Mouse (Mus musculus) lung, embryonic 15.5 days (tissue): ENCODE measurements around the gene Adsl. TPM values are rescaled to one million over a fixed set of nuclear protein-coding genes. Genes with fewer than 3 reads are reported as not detected.
"Not testable (repeated sequence)": the region's sequence is repeated elsewhere in the genome, so short reads cannot be mapped to it uniquely, and the experiment has no call there.

ENCODE experiments used
- ATAC-seq: fragments of 200-750 bp; cut with Nextera tagmentation; 2 replicates; pipeline ENCODE4 v1.8.0; 2017; ENCODE audit warnings: moderate number of reproducible peaks, borderline replicate concordance; ENCODE audit not compliant: low FRiP score, low TSS enrichment; ENCODE audit errors: extremely low read depth
- H3K27ac ChIP-seq: fragments of 300-500 bp; sonication (generic); 2 replicates; pipeline ENCODE4 v1.5.1; 2015; ENCODE audit warnings: moderate library complexity, mild to moderate bottlenecking, inconsistent platforms
- H3K27me3 ChIP-seq: fragments of 300-500 bp; sonication (generic); 2 replicates; pipeline ENCODE4 v1.6.1; 2015; ENCODE audit warnings: inconsistent platforms
- H3K36me3 ChIP-seq: fragments of 300-500 bp; sonication (generic); 2 replicates; pipeline ENCODE4 v1.6.1; 2015; ENCODE audit warnings: inconsistent platforms
- H3K4me1 ChIP-seq: fragments of 300-500 bp; sonication (generic); 2 replicates; pipeline ENCODE4 v1.6.1; 2015; ENCODE audit warnings: inconsistent platforms
- H3K4me2 ChIP-seq: fragments of 300-500 bp; sonication (generic); 2 replicates; pipeline ENCODE4 v1.6.1; 2015; ENCODE audit warnings: inconsistent platforms, mild to moderate bottlenecking, moderate library complexity
- H3K4me3 ChIP-seq: fragments of 300-500 bp; sonication (generic); 2 replicates; pipeline ENCODE4 v1.5.1; 2015; ENCODE audit warnings: mild to moderate bottlenecking, inconsistent platforms
- H3K9ac ChIP-seq: fragments of 300-500 bp; sonication (generic); 2 replicates; pipeline ENCODE4 v1.6.1; 2015; ENCODE audit warnings: inconsistent platforms
- H3K9me3 ChIP-seq: fragments of 300-500 bp; sonication (generic); 2 replicates; pipeline ENCODE4 v1.6.1; 2016; ENCODE audit warnings: inconsistent platforms
- WGBS: fragments of 180-500 bp; shearing (Covaris S2); methylation state at CpG from one replicate; pipeline ENCODE4 v1.1.7; 2015; 5-methylcytosine and 5-hydroxymethylcytosine counted together
- polyA plus RNA-seq: library from polyadenylated mRNA; unstranded; fragments of >200 nt; fragmentation: Nextera tagmentation; extraction: Ambion mirVana; gene quantifications from 2 replicates; pipeline ENCODE4 v1.2.1, GENCODE M21; 2015

Adsl gene
- polyA plus RNA-seq, 1 experiment from 2014 or later, result 171 TPM

DNA sequence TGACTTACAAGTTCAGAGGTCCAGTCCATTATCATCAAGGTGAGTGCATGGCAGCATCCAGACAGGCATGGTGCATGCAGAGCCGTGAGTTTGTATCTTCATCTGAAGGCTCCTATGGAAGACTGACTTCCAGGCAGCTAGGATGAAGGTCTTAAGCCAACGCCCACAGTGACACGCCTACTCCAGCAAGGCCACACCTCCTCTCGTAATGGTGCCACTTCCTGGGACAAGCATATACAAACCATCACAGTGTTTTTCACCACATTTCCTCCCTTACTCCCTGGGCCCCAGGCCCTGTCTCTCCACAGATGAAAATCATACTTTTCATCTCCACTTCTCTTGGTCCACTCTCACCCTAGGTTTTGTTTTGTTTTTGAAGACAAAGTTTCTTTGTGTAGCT, 26.5 kb upstream of the Adsl start:
- Histone ChIP-seq H3K27ac (no peak overlapping the region), H3K4me3 (no peak overlapping the region), H3K9ac (no peak overlapping the region), H3K4me1 (no peaks in the 10 kb centered on the region), H3K36me3 (peaks cover 79% of the 10 kb centered on the region), H3K4me2 (no peak overlapping the region), H3K27me3 (no peaks in the 10 kb centered on the region), H3K9me3 (no peaks in the 10 kb centered on the region)
- 74% methylated on average over 4 of the region's 4 CpGs for WGBS
- ATAC-seq, result no peak

DNA sequence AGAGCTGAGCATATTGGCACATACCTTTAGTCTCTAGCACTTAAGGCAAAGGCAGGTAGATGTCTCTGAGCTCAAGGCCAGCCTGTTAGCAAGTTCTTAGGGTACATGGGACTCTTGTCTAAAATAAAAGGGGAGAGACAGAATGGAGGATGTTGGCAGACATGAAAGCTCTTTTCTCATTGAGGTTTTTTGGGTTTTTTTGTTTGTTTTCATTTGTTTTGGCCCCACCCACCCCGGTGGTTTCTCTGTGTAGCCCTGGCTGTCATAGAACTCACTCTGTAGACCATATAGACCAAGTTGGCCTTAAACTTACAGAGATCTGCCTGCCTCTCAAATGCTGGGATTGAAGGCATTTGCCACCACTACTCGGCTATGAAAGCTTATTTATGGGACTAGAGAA, 24.1 kb upstream of the Adsl start:
- no peaks in the 10 kb centered on the region for H3K27me3 ChIP-seq
- H3K4me1 ChIP-seq, result no peaks in the 10 kb centered on the region
- H3K9me3 ChIP-seq, result no peaks in the 10 kb centered on the region
- no peak for ATAC-seq
- no peak overlapping the region for H3K9ac ChIP-seq
- peaks cover 77% of the 10 kb centered on the region for H3K36me3 ChIP-seq
- H3K27ac ChIP-seq, result no peak overlapping the region
- 91% methylated on average over 2 of the region's 2 CpGs for WGBS
- no peak overlapping the region for H3K4me3 ChIP-seq
- H3K4me2 ChIP-seq, result no peak overlapping the region

DNA sequence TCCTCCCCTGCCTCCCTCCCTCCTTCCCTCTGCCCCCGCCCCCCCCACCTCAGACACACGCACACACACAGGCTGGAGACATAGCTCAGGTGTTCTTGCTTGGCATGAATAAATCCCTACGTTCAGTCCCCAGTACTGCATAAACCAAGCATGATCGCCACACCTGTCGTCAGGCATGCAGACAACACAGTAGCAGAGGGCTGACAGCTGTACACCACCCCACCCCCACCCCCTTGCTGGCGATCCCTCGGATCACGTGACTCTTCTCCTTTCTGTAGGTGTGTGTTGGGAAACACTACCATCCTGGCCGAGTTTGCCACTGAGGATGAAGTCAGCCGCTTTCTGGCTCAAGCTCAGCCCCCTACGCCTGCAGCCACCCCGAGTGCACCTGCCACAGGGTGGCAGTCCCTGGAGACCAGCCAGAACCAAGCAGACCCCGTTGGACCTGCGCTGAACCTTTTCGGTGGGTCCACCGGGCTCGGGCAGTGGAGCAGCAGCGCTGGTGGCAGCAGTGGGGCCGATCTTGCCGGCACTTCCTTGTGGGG, 19.4 kb upstream of the Adsl start:
- no peak for ATAC-seq
- no peak overlapping the region for H3K9ac ChIP-seq
- peaks cover 60% of the 10 kb centered on the region for H3K36me3 ChIP-seq
- no peak overlapping the region for H3K4me3 ChIP-seq
- H3K27me3 ChIP-seq, result no peaks in the 10 kb centered on the region
- H3K9me3 ChIP-seq, result no peaks in the 10 kb centered on the region
- H3K4me2 ChIP-seq, result no peak overlapping the region
- H3K4me1 ChIP-seq, result no peaks in the 10 kb centered on the region
- WGBS, result 79% methylated on average over 20 of the region's 20 CpGs
- no peak overlapping the region for H3K27ac ChIP-seq

DNA sequence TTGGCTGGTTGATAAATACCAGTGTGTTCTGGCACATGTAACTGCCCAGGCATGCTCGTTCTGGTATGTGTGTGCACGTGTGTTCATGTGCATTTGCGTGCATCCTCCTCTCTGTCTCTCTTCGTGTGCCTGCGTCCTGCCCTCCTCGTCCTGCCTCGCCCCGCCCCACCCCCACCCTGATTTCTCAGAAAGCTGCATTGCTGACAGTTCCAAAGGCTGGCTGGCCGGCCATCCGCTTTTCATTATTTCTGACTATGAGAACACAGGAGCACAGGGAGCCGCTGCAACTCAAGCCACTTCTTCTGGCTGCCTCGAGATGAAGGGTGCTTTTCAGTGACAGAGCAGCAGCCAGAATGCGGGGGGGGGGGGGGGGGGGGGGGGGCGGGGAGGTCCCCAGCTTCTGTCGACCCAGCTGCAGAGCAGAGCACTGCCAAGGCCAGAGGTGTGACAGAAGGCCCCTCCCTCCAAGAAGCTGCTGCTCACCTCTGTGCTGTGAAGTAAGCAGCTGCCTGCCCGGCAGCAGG, 18.2 kb upstream of the Adsl start:
- Histone ChIP-seq H3K4me3 (no peak overlapping the region), H3K4me1 (no peaks in the 10 kb centered on the region), H3K4me2 (no peak overlapping the region), H3K9me3 (no peaks in the 10 kb centered on the region), H3K27me3 (no peaks in the 10 kb centered on the region), H3K27ac (no peak overlapping the region), H3K36me3 (peaks cover 48% of the 10 kb centered on the region), H3K9ac (no peak overlapping the region)
- peak; percentile 23; the same call in 1 of the 2 replicates for ATAC-seq
- 36% methylated on average over 13 of the region's 16 CpGs for WGBS

DNA sequence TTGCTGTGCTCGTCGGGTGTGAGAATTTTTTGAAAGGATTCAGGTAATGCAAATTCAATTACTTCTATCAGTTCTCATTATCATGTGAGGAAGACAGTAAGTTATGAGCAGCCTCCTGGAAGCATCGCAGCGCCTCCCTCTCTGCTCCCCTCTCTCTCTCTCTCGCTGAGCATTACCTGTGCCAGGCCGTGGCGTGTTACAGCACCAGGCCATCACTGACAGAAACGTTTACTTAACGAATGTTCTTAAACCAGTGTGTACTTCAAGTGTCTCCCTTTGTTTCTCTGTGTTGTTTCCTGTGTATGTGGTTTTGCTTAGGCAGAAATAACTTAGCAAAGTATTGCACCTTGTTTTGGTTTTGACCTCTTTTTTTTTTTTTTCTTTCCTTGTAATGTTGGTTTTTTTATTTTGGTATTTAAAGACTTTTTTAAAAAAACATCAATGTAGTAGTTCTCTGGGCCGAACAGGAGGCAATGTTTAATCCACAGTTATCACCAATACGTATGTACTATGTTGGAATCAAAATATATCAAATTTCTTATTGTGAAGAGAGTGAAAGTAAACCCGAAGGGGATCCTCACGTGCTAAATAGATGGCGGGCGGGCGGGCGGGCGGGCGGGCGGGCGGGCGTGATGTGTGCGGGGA, 17.5 kb upstream of the Adsl start:
- ATAC-seq, result not testable (repeated sequence)

DNA sequence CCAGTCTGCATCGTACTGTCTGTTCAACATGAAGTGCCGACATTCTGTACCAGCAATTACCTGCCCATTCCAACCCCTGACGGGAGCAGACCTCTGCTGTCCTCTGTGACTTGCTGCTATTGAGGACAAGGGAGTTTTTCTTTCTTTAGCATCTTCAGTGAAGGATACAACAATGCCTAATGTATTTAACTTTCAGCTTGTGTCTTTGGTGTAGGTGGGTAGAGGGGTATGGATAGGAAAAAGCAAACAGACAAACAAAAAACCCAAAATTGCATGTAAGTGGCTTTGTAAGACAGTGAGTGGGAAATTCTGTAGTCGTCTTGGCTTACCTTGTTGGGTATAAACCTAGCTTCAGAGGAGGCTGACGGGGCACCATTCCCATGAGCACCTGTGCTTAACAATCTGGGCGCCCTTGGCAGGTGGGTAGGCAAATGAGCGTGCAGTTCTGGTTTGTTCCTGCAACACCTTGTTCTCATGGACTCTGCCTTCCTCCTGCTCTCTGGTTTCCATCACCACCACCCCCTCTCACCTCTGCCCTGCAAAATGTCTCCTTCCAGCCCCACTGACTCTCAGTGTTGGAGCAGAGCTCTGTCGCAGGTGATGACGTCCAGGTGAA, 16.8 kb upstream of the Adsl start:
- Histone ChIP-seq H3K4me2 (no peak overlapping the region), H3K36me3 (peaks cover 40% of the 10 kb centered on the region), H3K4me3 (no peak overlapping the region), H3K9me3 (no peaks in the 10 kb centered on the region), H3K4me1 (no peaks in the 10 kb centered on the region), H3K27me3 (no peaks in the 10 kb centered on the region), H3K27ac (no peak overlapping the region), H3K9ac (no peak overlapping the region)
- no peak for ATAC-seq
- WGBS, result 89% methylated on average over 9 of the region's 9 CpGs

More for the DNA sequence above, 17.5 kb upstream of the Adsl start:
- not testable (repeated sequence) for H3K9ac ChIP-seq, H3K9me3 ChIP-seq, H3K4me3 ChIP-seq, H3K27ac ChIP-seq, H3K4me1 ChIP-seq, H3K4me2 ChIP-seq, H3K27me3 ChIP-seq
- peaks cover 44% of the 10 kb centered on the region for H3K36me3 ChIP-seq
- WGBS, result 87% methylated on average over 23 of the region's 23 CpGs

DNA sequence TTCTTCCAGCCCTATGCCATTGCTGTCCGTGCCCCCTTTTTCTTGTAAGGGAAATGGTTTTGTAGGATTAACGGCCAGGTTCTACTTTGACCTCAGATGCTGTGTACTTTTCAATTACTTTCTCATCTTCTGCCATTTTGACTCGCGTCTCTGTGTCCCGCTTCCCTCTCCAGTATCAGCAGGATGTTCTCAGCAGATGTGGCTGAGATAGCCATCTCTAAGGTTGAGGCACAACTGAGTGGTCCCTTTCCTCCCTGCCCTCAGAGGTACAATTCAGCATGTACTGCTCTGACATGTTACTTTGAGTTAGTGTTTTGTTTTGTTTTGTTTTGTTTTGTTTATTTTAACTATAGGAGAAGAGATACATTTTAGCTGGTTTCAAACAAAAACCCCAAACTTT, 13.4 kb upstream of the Adsl start:
- H3K9me3 ChIP-seq, result no peaks in the 10 kb centered on the region
- no peaks in the 10 kb centered on the region for H3K4me1 ChIP-seq
- peaks cover 19% of the 10 kb centered on the region; the same call in 1 of the 2 replicates for H3K36me3 ChIP-seq
- no peak overlapping the region for H3K4me2 ChIP-seq
- WGBS, result 85% methylated on average over 5 of the region's 5 CpGs
- H3K27ac ChIP-seq, result no peak overlapping the region
- H3K27me3 ChIP-seq, result no peaks in the 10 kb centered on the region
- no peak overlapping the region for H3K4me3 ChIP-seq
- no peak for ATAC-seq
- no peak overlapping the region for H3K9ac ChIP-seq

DNA sequence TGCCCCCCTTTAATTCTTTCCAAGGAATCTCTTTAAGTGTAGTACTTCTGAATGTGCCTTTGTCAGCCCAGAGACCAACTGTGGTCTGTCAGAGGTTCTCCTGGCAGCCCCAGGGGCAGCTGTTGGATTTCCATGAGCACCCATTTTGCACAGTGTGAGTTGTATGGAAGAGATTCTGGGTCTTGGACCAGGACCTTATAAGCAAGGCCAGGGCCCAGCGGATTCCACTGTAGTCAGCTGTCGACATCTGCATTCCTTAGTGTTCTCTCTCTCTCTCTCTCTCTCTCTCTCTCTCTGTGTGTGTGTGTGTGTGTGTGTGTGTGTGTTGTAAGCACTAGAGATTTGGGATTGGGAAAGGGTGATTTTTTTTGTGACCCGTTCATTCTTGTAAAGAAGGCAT, 11.6 kb upstream of the Adsl start:
- Histone ChIP-seq H3K4me3 (no peak overlapping the region), H3K4me1 (no peaks in the 10 kb centered on the region), H3K27me3 (no peaks in the 10 kb centered on the region), H3K4me2 (no peak overlapping the region), H3K27ac (peak overlapping the region; percentile 45; the same call in 1 of the 2 replicates), H3K36me3 (peaks cover 17% of the 10 kb centered on the region; the same call in 1 of the 2 replicates), H3K9ac (no peak overlapping the region), H3K9me3 (no peaks in the 10 kb centered on the region)
- WGBS, result 60% methylated on average over 3 of the region's 3 CpGs
- ATAC-seq, result peak; percentile 87

DNA sequence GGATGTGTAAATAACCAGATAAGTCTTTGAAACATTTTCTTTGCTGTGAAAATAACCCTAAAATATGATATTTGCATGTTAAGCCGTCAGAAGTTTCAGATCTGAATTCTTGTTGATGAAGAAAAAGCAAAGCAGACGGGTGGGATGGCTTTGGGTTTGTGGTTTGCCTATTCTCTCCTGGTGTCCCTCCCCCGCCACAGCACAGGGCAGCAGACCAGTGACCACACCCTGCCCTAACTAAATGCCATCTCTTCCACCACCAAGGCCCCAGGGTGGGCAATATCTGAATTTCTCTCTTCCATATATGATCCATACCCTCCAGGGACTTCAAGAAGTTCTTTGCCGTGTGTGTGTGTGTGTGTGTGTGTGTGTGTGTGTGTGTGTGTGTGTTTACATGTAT, 9.7 kb upstream of the Adsl start:
- no peak for ATAC-seq
- no peak overlapping the region for H3K27ac ChIP-seq
- H3K4me2 ChIP-seq, result no peak overlapping the region
- no peaks in the 10 kb centered on the region for H3K9me3 ChIP-seq
- H3K27me3 ChIP-seq, result no peaks in the 10 kb centered on the region
- WGBS, result 74% methylated on average over 4 of the region's 4 CpGs
- H3K36me3 ChIP-seq, result peaks cover 6% of the 10 kb centered on the region; the same call in 1 of the 2 replicates
- no peak overlapping the region for H3K4me3 ChIP-seq
- H3K4me1 ChIP-seq, result no peaks in the 10 kb centered on the region
- H3K9ac ChIP-seq, result no peak overlapping the region

DNA sequence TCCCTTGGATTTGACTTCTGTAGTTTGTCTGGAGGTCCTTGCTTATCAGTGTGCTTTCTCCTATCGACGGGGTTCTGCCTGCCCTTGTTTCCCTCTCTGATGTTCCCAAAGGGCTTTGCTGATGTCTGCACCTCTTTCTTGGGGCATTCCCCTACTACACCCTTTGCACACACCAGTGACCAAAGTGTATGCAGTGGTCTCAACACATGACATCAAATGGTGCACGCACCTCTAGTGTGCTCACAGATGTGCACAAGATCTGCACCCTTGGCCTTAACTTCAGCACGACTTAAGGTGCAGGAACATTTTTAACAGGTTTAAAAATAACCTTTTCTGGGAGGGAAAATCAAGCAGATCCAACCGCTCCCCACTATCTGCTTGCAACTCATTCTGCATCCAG, 8.9 kb upstream of the Adsl start:
- Histone ChIP-seq H3K27me3 (no peaks in the 10 kb centered on the region), H3K4me1 (no peaks in the 10 kb centered on the region), H3K4me3 (no peak overlapping the region), H3K9ac (no peak overlapping the region), H3K36me3 (peaks cover 3% of the 10 kb centered on the region; the same call in 1 of the 2 replicates), H3K4me2 (no peak overlapping the region), H3K27ac (no peak overlapping the region), H3K9me3 (no peaks in the 10 kb centered on the region)
- 78% methylated on average over 5 of the region's 5 CpGs for WGBS
- ATAC-seq, result no peak

DNA sequence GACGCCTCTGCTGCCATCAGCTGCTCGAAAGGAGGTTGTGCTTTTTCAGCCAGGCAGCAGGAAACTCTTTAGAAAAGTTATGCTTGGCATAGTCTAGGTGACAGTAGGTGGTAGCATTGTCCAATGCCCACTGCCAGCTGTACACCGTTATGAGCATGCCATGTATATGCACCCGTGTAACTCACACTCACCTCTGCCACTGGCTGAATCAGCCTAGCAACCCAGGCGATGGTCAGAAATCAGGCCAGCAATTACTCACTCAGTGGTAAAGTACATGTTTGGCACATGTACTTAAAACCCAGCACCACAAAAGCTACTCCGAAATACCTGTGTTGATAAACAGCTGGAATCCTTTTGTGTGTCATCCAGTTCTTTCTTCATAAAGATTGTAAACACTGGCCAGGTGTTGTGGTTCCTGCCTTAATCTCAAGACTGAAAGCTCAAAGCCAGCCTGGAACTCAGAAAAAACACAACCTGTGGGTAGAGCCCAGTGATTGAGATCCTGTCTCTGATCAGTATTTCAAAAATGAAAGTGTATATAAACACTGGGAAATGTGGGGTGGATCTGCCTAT, 6.7 kb upstream of the Adsl start:
- no peak overlapping the region for H3K9ac ChIP-seq
- H3K4me1 ChIP-seq, result no peaks in the 10 kb centered on the region
- no peaks in the 10 kb centered on the region for H3K9me3 ChIP-seq
- 87% methylated on average over 6 of the region's 6 CpGs for WGBS
- no peak overlapping the region for H3K4me2 ChIP-seq
- no peak for ATAC-seq
- H3K27me3 ChIP-seq, result no peaks in the 10 kb centered on the region
- no peak overlapping the region for H3K27ac ChIP-seq
- no peak overlapping the region for H3K4me3 ChIP-seq
- peaks cover 3% of the 10 kb centered on the region; the same call in 1 of the 2 replicates for H3K36me3 ChIP-seq

DNA sequence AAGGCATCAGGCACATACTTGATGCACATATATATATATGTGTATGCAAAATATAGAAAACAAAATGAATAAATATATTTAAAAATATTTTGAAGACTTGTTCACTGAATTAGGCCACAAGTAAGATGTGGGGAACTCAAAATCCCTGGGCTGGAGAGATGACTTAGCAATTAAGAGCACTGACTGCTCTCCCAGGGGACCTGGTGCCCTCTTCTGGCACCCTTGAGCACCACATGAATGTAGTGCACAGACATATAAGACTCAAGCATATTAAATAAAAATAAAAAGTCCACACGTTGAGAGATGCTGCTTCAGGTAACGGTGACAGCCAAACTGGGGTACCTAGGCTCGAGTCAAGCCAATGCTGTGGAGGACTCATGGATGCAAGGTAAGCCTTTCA, 2.4 kb upstream of the Adsl start:
- Histone ChIP-seq H3K4me3 (no peak overlapping the region), H3K36me3 (no peaks in the 10 kb centered on the region), H3K9ac (no peak overlapping the region), H3K27me3 (no peaks in the 10 kb centered on the region), H3K4me2 (no peak overlapping the region), H3K4me1 (peaks cover 12% of the 10 kb centered on the region), H3K9me3 (no peaks in the 10 kb centered on the region), H3K27ac (no peak overlapping the region)
- no peak for ATAC-seq
- WGBS, result 49% methylated on average over 3 of the region's 3 CpGs
